ENCODE assay signal across 16 mouse cellular contexts in the genomic region with DNA sequence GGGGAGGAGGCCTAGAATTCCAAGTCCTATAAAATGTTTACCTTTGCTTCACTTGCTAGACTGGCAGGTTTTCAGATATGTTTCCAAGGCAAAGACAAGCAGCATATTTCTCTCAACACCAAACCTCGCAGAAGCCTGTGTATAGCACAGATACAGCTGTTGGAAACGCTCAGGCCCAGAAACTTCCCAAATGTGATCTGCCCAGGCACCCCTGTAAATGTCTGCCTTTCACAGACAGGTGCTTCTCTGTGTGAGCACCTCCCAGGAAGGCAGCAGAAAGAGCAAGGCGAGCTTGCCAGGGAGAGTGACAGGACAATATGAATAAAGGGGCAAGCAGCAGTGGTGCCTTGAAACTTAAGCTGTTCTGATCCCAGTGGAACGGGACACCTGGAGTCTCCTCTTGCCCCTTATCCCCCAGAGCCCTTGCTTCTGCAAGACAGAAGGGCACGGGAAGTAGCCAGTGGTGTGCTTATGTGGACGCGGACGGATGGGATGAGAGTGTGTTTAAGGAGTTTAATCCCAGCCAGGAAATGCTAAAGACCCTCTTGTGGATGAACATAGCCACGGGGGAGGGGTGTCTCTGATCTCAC.
"Had no signal": no experiment of that assay in that cellular context is flagged by ENCODE, and none has a peak within 500 bp of the region (broad histone marks: within the 10 kb centered on the region; RNA-seq: fewer than 3 reads in every experiment).

No protein-coding gene starts in this region.

- DNase-seq: kidney, adult 2 months; kidney, postnatal 14 days; kidney, postnatal 4 days; liver, embryonic 13.5 days; lung, adult 2 months; retina, postnatal 1 day; right cerebral cortex, postnatal 25 days; spleen, adult 18-20 months; thymus, postnatal 25 days had no signal

- H3K4me2 ChIP-seq: kidney, embryonic 15.5 days; liver, embryonic 13.5 days; midbrain, embryonic 13.5 days; neural tube, embryonic 13.5 days; stomach, embryonic 15.5 days had no signal

- H3K27me3 ChIP-seq: kidney, embryonic 15.5 days; liver, embryonic 13.5 days; midbrain, embryonic 13.5 days; neural tube, embryonic 13.5 days; stomach, embryonic 15.5 days had no signal

- ATAC-seq: intestine, postnatal 0 days; midbrain, embryonic 13.5 days; midbrain, embryonic 16.5 days had no signal

- H3K27ac ChIP-seq: kidney, embryonic 15.5 days; liver, embryonic 13.5 days; midbrain, embryonic 13.5 days; neural tube, embryonic 13.5 days; stomach, embryonic 15.5 days had no signal

- H3K4me1 ChIP-seq: liver, embryonic 13.5 days; midbrain, embryonic 13.5 days; neural tube, embryonic 13.5 days; stomach, embryonic 15.5 days had no signal

- H3K9ac ChIP-seq: kidney, embryonic 15.5 days; liver, embryonic 13.5 days; midbrain, embryonic 13.5 days; neural tube, embryonic 13.5 days; stomach, embryonic 15.5 days had no signal

- H3K4me3 ChIP-seq: kidney, embryonic 15.5 days; liver, embryonic 13.5 days; midbrain, embryonic 13.5 days; myocyte; neural tube, embryonic 13.5 days; stomach, embryonic 15.5 days had no signal

- H3K9me3 ChIP-seq: kidney, embryonic 15.5 days; liver, embryonic 13.5 days; stomach, embryonic 15.5 days had no signal

- H3K36me3 ChIP-seq: kidney, embryonic 15.5 days; liver, embryonic 13.5 days; midbrain, embryonic 13.5 days; neural tube, embryonic 13.5 days; stomach, embryonic 15.5 days had no signal
